Mouse (Mus musculus): ENCODE data around the gene Dsel.
A peak's percentile ranks its signal among the peaks of the same experiment; 100 is the strongest.

Dsel gene

GRCm38 (mm10) chr1:111864779-111865165 is at the start of gene Dsel:
Gene Dsel (minus strand): TSS chr1:111864918.
- peak; percentile 82 to 89 for DNase-seq (ENCODE audit: low spot score in 2 of 2)

DNA sequence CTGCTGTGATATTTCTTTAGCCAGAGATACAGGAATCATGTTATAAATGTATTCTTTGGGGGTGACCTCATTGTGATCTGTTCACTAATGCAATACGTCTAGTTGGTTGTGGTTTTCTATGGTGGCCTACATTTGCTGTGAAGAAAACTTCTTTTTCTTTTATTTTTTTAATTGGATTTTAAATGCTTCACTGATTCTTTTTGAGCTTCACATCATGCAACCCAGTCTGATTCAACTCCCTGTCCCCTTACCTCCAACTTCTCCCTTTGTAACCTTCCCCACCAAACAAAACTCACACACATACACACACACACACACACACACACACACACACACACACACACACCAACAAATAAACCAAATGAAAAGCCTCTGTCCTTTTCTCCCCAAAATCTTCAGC is 46.7 kb upstream of the Dsel start:
- DNase-seq (ENCODE audit: low spot score in 2 of 2): no peak

GRCm38 (mm10) chr1:111883336-111883735 is 18.6 kb upstream of the Dsel start:
- no peak for DNase-seq (ENCODE audit: low spot score in 2 of 2)

GRCm38 (mm10) chr1:111875784-111876183 is 11.1 kb upstream of the Dsel start:
- no peak for DNase-seq (ENCODE audit: low spot score in 2 of 2)

GRCm38 (mm10) chr1:111873196-111873595 is 8.5 kb upstream of the Dsel start:
- DNase-seq (ENCODE audit: low spot score in 2 of 2): no peak

DNA sequence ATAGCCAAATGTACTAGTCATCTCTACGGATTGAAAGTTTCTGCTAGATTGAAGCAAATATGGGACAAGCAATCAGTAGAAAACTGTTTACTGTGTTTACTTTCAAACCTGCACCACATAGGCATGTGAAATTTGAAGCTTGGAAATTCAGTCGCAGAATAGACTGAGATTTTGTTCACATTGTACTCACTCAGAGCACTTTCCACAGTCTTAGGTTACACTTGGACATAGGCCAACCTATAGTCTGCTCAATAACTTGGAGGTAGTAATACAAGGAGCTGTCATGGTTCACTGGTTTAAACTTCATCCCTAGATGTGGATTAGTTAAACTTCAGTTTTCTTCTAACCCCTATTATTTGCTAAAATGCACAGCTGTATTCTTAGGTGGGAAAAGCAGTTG is 749 bp upstream of the Dsel start:
- DNase-seq (ENCODE audit: low spot score in 2 of 2): no peak

- DNase-seq (ENCODE audit: low spot score in 2 of 2): peak; percentile 53 to 56
Observed at GRCm38 (mm10) chr1:111864063-111864778, 497 bp downstream of the Dsel start.

DNA sequence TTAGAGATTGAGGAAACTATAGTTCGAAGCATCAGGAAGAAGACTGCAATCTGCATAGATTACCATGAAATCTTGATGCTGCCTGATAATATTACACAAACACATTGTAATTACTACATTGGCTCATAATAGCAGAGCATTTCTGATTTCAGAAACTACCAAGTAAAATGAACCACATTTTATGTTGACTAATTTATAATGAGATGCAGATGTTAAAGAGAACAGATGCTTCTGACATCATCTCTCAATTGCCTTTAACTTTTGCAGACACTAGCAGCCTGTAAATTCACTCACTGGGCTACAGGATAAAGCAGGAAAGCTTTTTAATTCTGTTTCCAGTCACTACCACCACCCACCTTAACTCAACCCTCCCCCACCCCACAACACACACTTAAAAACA is 6.9 kb downstream of the Dsel start:
- DNase-seq (ENCODE audit: low spot score in 2 of 2): no peak

DNA sequence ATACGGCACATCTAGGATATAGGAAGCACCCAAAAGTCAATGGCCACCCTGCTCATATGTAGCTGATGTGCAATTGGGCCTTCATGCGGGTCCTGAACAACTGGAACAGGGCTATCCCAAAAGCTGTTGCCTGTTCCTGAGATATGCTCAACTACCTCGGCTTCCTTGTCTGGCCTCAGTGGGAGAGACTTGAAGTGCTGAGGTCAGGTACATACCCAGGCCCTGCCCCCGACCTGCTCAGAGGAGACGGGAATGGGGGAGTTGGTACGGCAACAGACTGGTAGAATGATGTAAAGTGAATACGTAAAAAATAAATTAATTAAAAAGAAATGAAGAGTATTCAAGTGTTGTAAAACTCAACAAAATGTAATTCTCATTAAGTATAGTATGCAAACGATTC is 12.3 kb downstream of the Dsel start:
- DNase-seq (ENCODE audit: low spot score in 2 of 2): no peak

DNA sequence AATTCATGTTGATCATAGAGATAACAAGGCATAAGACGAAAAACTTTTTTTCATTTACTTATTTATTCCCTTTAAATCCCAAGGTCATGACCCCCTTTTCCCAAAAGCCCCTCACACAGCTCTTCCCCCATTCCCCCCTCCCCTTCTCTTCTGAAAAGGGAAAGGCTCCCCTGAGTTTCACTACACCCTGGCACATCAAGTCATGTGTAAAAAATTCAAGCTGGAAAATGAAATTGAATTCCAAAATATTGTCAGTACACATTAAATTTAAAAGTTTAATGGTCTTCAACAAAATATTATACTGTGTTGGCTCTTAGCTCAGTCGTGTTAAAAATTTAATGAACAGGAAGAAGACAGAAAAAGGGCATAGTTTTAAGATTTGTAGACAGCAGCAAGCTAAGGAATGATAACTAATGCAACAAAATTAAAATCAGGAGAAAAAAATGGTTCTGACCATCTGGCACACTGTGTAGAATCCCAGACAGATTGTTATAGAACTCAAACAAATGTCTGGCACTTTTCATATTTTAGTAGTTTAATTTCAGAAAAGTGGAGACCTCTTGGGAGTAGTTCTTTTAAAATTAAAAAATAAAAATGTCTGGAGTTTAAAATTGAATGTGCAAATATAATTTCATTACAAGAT is 31.0 kb downstream of the Dsel start:
- DNase-seq (ENCODE audit: low spot score in 2 of 2): no peak

Data from thymus, postnatal 10 days (tissue).